Mouse (Mus musculus): Measurements from ENCODE around the gene Gm44805.

DNA sequence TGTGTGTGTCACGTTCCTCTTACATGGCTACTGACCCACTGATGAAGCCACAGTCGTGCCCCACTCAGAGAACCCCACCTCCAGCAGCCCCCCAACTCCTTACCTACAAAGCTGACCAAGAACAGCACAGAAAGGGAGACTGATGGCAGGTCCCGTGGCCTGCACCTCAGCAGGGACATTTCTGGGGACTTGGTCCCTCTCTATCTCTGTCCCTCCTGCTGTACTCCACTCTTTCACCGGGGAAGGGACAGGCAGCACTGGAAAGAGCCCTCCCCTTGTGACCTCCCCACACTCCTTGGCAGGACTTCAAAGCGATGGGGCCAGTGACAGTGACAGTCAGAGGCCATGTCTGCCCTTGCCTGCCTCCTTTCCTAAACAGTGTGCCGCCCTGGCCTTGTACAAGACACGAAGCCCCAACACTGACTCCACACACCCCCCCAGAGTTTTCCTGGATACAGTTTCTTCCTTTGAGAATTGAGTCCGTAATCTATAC, at the start of gene Gm44805, which contains the start of gene Apoc4:
- TF ChIP-seq POLR2A (IDR thresholded peaks at IDR 0.05; ENCODE audit: insufficient read length, low read depth), result no peak
- no peak for TF ChIP-seq TCF12 (IDR thresholded peaks at IDR 0.05; ENCODE audit: insufficient read depth, poor library complexity, severe bottlenecking)
- TF ChIP-seq USF1 (IDR thresholded peaks at IDR 0.05; ENCODE audit: low read depth), result no peak
- TF ChIP-seq POLR2AphosphoS2 (IDR thresholded peaks at IDR 0.05; ENCODE audit: insufficient read length, low read depth), result no peak
- TF ChIP-seq E2F4 (IDR thresholded peaks at IDR 0.05; ENCODE audit: insufficient read depth), result no peak
- no peak for TF ChIP-seq MAX (IDR thresholded peaks at IDR 0.05; ENCODE audit: low read depth)
- TF ChIP-seq TCF3 (IDR thresholded peaks at IDR 0.05; ENCODE audit: insufficient read length, low read depth), result no peak
- TF ChIP-seq MYOG (IDR thresholded peaks at IDR 0.05; ENCODE audit: control insufficient read depth in 1 of 3, insufficient read depth in 1 of 3, insufficient read length in 2 of 3, low read depth in 2 of 3), result no peak
- no peak for TF ChIP-seq CEBPB (IDR thresholded peaks at IDR 0.05; ENCODE audit: insufficient read depth, poor library complexity, severe bottlenecking)
- no peak for TF ChIP-seq MYOD1 (IDR thresholded peaks at IDR 0.05; ENCODE audit: control insufficient read depth in 1 of 3, insufficient read length in 2 of 3, low read depth in 2 of 3)
